Mouse (Mus musculus): Measurements from ENCODE around the gene Dnajc22. TPM values are rescaled to one million over a fixed set of nuclear protein-coding genes. Genes with fewer than 3 reads are reported as not detected.

The Dnajc22 gene
- total RNA-seq, 2 experiments from 2014 or later = not detected

DNA sequence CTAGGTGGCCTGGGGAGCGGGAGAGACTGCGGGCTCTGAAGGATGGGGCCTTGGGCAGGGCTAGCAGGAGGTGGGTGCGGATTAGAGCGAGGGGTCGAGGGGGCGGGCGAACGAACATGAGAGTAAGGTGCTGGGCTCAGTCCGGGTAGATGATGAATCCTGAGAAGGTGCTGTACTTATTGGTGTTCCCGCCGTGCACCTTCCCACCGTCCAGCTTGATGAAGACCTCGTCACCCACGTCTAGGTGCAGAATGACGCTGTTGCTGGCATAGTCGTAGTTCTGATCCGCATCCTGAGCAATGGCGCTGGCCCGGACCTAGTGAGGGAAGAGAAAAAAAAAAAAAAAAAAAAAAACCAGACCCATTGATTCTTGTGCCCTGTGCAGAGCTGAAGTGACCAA lies 8.4 kb upstream of the Dnajc22 start:
- no peak for ATAC-seq (replicated peaks; ENCODE audit: low FRiP score, poor library complexity, severe bottlenecking)

DNA sequence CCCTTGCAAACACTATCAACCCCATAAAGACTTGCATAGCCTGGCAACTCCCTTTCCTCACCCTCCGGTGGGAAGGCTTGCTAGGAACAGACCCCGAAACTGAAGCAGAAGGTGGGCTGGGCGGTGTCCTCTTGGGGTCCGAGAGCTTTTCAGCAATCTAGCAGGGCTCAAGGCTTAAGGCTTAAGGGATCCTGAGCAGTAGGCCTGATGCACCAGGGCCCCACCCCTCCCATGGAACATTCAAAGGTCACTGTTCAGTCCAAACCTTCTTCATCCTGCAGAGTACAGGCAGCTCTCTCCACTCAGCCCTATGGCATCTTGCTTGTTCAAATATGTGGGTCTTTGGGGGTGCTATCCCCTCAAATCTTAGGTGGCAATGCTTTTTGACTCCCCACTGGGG lies 7.0 kb upstream of the Dnajc22 start:
- no peak for ATAC-seq (replicated peaks; ENCODE audit: low FRiP score, poor library complexity, severe bottlenecking)

DNA sequence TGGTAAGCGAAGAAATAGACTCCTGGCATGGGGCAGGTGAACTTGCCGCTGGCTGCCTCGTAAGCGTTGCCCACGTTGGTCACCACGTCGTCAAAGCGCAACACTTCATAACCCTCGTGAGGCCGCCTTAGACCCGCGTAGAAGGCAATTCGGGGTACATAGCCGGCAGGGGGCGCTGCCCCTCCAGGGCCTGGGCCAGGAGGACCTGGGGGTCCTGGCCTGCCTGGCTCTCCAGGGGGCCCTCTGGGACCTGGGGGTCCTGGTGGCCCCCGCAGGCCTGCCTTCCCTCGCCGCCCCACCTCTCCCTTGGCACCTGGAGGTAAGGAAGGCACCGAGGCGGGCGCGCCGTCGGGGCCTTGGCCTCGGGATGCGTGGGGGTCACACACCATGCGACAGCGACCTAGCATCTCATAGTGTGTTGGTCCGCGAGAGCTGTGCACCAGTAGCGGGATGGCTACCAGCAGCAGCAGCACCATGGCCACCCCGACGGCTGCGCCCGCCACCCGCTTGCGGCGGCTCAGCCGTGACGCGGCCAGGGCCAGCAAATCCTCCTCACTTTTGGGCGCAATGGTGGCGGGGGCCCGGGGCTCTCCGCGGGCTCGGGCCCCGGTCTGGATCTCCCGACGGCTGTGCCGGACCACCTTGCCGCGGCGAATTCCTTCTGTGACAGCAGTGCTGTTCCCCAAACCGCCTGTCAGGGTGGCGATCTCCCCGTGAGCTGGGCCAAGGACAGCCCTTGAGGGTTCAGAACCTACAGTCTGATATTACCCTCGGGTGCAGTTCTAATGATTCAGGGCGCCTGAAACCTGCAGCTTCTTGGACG lies 5.5 kb upstream of the Dnajc22 start, which contains the start of gene C1ql4:
TSS of gene C1ql4 (minus strand) at position 565 of the 823 bp plus-strand sequence.
- ATAC-seq (replicated peaks; ENCODE audit: low FRiP score, poor library complexity, severe bottlenecking) = no peak

DNA sequence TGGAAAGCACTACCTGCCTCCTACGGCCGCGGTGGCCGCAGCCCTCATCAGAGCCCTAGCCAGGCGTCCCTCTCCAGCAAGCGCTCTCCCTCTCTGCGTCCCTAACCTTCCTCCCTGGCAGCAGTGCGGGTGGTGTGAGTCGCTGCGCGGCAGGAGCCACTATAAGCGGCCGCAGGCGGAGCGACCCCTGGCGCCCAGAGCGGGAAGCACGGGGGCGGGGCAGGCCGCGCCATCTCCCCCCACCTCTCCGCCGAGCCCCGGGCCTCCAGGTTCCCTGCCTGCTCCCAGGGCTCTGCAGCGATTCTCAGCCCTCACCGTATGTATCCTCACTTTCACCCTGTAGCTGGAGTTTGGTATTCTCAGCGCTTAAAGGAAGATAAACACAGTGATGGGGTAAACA lies 4.7 kb upstream of the Dnajc22 start:
- ATAC-seq (replicated peaks; ENCODE audit: low FRiP score, poor library complexity, severe bottlenecking) = no peak

DNA sequence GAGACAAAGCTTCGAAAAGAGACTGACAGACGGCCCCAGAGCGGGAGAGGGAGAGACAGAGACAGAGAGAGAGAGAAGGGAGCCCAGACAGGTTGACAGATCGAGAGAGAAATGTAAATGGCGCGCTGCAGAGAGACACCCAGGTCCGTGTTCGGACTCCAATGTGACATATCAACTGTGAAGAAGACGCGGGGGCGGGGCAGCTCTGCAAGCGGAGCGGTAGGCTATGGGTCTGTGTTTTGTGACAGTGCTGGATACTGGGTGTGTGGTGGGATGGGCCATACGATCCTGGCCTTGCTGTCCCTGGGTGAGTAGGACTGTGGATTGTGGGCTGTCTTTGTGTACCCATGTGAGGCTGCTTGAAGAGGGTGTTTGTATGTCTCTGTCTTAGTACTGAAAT lies 3.9 kb upstream of the Dnajc22 start:
- ATAC-seq (replicated peaks; ENCODE audit: low FRiP score, poor library complexity, severe bottlenecking) = no peak

DNA sequence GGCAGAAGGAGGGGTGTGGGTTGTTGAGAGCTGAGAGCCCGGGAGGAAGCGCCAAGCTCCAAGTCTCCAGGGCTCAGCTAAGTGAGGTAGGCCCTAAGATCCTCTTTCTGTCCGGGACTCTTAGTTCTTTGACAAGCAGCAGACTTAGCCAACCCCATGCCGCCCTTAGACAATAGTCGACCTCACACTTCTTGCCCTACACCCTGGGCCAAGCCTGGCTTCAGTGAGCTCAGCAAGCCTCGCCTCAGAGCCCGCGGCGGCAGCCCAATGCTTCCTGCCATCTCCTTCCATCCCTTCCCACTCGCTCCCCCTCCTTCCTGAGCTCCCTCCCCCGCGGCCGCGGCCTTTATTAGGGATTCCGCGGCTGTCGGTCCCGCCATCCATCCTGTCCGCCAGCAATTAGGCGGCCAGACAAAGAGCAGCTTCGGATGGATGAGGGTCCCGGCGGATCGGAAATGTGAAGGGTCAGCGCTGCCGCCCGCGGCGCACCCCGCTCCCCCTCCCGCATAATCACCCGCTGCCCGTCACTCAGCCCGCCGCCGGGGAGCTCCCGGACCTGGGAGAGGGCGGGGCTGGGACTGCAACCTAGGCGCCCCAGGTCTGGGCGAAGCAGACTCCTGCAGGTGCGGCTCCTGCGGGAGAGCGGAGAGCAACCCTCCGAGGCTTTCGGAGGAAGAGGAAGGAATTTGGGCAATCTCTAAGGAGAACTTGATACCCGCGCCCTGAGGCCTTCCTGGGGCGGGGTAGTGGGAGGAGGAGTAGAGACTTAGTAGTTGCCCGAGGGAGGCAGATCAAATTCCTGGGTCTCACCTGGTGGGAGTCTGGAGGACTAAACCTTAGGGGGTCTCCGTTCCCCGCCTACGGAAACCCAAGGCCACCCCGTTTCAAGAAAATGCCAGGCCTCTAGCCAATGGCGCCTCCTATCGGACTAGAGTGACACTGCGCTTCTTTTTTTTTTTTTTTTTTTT lies 605 bp downstream of the Dnajc22 start:
- no peak for ATAC-seq (replicated peaks; ENCODE audit: low FRiP score, poor library complexity, severe bottlenecking)

DNA sequence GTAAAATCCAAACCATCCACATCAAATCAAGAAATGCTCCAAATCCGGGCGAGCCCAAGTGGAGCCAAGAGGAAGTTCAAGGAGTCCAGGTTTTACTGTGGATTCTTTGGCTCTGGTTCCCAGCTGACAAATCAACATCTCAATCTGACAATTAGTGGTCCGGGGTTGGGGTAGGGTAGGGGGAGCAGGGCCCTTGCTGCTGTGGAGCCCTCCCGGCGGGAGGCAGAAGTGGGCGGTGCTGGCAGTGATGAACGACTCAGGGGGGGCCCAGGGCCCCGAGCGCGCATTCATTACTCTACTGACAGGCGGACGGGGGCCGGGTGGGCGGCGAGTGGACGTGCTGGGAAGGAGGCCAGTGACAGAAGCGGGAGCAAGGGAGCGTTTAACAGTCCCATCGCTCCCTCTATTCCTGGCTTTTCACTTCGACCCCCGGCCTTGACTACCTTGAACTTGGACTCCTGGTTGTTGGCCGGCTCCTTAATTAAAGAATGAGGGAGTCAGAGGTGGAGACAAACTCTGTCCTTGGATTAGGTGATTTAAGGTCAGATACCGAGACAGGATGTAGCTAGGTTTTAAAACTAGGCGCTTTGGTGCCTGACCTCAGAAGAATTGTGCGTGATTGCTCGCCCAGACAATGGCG lies 1.8 kb downstream of the Dnajc22 start:
- no peak for ATAC-seq (replicated peaks; ENCODE audit: low FRiP score, poor library complexity, severe bottlenecking)

DNA sequence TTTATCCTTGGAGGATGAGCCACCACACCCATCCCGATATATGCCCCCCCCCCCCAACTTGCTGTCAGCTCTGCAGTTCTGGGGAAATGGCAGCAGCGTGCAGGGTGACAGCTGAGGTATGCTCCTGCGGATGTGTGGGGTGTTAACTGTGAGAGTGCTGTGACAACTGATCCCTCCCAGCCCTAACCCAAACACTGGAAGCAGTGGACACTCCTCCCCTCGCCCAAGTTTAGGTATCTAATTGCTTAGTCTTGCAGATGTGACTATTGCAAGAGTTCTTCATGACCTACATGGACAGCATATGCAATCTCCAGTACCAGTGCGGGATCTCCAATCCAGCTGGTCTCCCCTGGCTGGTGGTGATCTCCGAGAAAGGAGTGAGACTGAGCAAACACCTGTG lies 2.4 kb downstream of the Dnajc22 start:
- no peak for ATAC-seq (replicated peaks; ENCODE audit: low FRiP score, poor library complexity, severe bottlenecking)

DNA sequence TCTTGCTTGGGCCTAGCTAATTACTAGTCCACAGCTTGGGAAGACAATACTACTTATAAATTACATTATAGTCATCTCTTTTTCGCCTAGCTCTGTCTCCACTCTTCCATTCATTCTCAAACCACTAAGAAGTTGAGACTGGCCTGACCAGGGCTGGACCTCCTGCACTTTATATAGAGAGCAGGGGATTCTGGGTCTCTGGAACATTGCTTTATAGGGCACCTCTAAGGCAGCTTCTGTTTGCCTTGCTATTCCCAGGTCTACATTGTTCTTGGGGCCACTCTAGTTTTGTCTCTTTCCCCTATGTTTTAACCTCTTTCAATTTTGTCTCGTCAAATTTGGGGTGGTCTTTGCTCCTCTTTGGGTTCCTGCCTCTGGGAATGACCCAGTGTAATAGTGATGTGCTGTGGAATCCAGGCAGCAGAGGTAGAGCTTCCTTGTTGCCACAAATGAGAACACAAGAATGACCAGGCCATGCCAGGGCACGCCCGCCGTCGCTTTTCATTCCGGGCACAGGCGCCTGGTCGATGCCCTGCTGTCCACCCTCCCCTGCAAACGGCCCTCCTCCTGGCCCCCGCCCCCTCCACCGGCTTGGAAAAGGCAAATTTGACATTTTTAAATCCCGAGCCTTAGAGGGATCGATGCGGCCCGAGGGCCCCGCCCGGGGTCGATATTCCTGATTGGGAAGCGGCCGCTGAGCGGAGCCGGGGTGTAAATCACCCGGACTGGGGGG lies 3.3 kb downstream of the Dnajc22 start:
- ATAC-seq (replicated peaks; ENCODE audit: low FRiP score, poor library complexity, severe bottlenecking) = no peak

DNA sequence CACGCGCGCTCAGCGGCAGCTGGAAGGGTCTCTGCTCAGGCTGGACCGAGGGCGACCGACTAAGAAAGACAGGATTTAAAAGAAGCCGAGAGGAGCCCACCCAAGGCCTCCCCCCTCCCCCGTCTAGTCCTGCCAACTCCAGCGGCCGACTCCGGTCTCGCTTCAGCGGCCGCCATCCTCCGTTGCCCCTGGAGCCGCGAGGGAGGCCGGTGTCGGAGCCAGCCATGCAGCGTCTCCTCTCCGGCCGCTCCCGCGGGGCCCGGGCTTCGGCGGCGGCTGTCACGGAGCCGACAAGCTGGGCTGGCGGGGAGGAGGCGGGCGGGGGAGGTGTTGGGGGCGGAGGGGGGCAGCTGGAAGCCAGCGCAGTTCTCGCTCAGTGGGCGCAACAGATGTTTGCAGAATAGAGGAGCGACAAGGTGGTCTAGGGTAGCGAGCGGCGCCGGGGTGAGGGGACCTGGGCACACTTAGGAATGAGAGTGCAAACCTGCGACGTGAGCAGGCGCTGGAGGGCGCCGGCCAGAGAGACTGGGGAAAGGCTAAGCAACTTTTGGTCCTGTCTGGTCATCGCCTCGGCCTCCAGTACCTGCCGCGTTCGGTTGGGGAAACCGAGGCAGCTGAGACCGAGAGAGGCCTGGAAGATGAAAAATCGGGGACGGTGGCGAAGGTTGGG lies 4.0 kb downstream of the Dnajc22 start:
- no peak for ATAC-seq (replicated peaks; ENCODE audit: low FRiP score, poor library complexity, severe bottlenecking)

DNA sequence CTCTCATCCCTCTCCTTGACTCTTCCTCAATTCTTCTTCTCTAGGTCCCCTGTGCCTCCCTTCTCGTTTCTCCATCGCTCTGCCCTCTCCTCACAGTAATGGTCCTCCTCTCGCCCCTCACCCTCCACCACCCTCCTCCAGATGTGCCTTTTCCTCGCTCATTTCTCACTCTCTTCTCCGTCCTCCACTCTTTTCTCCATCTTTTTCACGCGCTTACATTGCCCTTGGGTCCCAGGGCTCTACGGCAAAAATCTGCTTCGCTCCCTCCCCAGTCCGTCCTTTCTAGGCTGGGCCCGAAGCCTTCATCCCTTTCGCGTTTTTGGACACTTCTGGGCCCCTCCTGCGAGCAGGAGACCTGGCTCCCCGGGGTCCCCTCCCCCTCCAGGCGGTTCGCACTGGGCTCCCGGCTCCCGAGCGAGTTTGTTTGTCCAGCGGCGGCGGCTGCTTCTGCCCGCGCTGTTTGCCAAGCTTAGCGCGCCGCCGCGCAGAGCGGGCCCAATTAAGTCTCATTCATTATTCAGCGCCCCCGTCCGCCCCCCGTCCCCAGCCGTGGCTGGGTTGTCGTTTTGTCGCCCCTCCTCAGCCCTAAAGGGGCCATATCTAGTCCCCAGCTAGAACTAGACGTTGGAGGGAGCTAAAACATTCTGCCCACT lies 5.0 kb downstream of the Dnajc22 start:
- ATAC-seq (replicated peaks; ENCODE audit: low FRiP score, poor library complexity, severe bottlenecking) = no peak

DNA sequence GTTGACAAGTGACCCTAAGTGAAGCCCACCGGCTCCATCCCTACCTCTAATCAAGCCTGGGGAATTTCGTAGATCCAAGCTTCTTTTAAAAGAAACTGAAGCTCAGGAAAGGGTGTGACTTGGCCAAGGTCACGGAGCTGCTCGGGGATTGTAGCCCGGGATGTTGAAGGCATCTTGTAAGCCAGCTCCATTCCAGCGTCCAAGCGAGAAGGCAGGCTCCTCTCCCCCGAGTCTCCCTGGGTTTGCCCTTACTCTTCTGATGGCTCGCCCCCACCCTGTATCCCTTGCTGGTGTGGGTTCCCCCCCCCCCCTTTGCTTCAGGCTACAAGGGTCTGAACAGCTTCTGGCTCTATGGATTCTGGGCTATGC lies 5.5 kb downstream of the Dnajc22 start:
- no peak for ATAC-seq (replicated peaks; ENCODE audit: low FRiP score, poor library complexity, severe bottlenecking)

DNA sequence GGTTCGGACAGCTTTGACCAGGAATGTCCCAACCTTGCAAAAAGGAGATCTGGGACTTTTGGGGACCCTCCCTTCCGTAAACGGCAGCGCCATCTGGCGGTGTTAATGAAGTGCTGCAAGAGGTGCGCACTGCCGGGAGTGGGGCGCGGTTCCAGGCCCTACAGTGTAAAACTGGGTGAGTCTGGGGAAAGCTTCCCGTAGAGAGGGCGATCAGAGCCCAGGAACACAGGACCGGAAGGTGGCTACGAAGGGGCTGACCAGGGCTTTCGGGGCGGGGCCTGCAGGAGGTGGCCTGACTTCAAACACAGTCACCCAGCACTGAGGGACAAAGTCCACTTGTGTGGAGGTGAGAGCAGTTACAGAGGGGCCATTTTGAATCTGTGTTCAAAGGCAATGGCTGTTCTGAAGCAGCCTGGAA lies 6.2 kb downstream of the Dnajc22 start:
- ATAC-seq (replicated peaks; ENCODE audit: low FRiP score, poor library complexity, severe bottlenecking) = no peak

DNA sequence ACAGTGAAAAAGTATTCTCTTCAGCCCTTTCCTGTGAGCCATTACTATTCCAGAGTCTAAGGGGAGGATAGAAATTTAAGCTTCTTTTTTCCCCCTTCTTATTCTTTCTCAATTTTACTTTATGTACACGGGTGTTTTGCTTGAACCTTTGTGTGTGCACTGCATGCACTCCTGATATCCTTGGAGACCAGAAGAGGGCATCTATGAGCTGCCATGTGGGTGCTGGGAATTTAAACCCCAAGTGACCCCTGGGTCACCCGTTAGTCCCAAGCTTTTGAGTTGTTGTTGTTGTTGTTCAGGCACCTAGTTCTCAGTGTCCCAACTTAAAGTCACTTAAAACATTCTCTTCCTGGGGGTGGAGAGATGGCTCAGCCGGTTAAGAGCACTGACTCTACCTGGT lies 7.0 kb downstream of the Dnajc22 start:
- ATAC-seq (replicated peaks; ENCODE audit: low FRiP score, poor library complexity, severe bottlenecking) = no peak

DNA sequence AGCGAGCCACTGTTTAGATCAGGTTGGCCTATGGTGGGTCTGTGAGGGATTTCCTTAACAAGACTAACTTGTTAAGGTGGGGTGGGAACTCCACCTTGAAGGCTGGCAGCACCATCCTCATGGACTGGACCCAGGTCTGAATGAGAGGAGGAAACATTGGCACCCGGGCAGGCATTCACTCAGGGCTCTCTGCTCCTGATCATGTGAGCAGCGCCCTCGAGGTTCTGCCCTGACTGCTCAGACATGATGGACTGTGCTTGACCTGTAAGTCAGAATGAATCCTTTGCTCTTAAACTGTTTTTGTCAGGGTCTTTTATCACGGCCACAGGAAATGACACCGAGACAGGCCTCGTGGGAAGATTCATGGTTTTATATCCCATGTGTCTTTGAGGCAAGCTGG lies 12.3 kb downstream of the Dnajc22 start:
- ATAC-seq (replicated peaks; ENCODE audit: low FRiP score, poor library complexity, severe bottlenecking) = no peak

DNA sequence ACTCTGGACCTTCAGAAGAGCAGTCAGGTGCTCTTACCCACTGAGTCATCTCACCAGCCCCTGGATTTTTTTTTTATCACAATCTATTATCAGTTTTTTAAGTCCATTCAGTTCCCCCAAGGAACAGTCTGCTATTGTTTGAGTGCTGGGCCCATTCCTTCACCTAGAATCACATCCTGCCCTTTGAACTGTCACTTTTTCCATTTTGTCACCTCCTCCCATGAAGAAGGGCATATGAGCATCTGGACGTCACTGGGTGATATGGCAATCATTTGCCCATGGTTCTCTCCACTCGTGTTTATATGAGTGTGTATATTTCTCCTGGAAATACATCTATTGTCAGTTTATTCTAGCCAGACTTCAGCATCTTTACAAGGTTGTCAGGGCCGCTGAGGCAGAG lies 14.9 kb downstream of the Dnajc22 start:
- no peak for ATAC-seq (replicated peaks; ENCODE audit: low FRiP score, poor library complexity, severe bottlenecking)

DNA sequence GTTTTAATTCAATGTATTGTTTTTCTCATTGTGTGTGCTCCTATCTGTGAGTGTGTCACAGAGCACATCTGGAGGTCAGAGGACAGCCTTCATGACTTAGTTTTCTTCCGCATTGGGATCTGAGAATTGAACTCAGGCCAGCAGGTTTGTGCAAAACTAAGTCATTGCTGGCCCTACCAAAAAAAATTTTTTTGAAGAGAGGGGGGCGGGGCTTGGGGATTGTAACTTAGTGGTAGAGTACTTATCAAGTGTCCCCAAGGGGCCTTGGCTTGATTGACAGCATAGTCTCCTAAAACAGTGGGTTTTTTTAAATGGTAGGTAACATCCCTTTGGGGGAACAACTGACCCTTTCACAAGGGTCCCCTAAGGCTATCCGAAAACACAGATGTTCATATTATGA lies 18.2 kb downstream of the Dnajc22 start:
- no peak for ATAC-seq (replicated peaks; ENCODE audit: low FRiP score, poor library complexity, severe bottlenecking)

DNA sequence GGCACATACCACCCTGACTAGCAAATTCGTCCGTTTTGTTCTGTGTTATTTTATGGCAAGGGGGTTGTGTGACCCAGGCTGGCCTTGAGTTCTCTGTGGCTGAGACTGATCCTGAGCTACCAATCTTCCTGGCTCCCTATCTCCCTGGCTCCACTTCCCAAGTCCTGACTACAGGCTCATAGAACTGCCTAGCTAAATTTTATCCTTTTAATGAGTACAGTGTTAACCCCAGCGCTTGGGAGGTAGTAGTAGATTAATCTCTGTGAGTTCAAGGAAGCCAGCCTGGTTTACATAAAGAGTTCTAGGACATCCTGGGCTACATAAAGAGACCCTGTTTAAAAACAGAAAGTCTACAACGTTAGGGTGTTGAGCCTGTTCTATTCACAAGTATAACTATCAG lies 18.8 kb downstream of the Dnajc22 start:
- ATAC-seq (replicated peaks; ENCODE audit: low FRiP score, poor library complexity, severe bottlenecking) = no peak
